ENCODE assay signal across 9 mouse cellular contexts in the genomic region with DNA sequence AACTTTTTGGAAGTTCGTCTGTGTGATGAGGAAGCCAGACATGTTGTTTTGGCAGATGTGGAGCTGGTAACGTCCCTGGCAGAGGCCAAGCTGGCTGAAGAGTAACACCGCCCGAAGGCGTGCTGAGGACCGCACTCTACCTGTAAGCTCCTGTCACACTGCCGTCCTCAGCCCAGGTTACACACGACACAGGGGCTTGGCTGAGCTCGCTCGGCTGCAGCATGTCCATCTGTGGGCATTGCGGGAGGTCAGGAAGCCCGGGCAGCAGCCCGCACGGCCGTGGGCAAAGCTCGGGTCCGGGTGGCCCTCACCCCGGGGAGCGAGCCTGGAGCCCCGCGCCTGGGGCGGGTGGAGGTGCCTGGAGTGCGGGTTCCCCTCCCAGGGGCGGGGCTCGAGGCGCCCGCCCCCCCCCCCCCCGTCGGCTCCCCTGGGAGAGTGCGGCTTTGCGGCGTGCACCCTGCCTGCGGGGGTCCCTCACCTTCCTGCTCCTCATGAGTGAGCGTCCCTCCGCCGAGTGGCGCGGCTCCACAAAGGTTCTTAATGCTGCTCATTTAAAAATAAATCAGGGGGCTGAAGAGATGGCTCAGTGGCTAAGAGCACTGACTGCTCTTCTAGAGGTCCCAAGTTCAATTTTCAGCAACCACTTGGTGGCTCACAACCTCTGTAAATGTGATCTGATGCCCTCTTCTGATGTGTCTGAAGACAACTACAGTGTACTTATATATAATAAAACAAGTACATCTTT. TPM values are rescaled to one million over a fixed set of nuclear protein-coding genes. Genes with fewer than 3 reads are reported as not detected.
DNase-seq lines count a peak whose midpoint lies in the region; ATAC-seq and TF ChIP-seq lines count a peak whose summit lies in the region.
"Had no signal": no experiment of that assay in that cellular context is flagged by ENCODE, and none has a peak within 500 bp of the region (broad histone marks: within the 10 kb centered on the region; RNA-seq: fewer than 3 reads in every experiment).

No protein-coding gene starts in this region.

- H3K9ac ChIP-seq in embryonic facial prominence, embryonic 13.5 days, result peak overlapping the region; percentile 66
- peak overlapping the region; percentile 46; the same call in 1 of the 2 replicates for H3K9ac ChIP-seq in lung, embryonic 14.5 days

- ATAC-seq in erythroblast, adult 5-6 weeks (replicated peaks; ENCODE audit: low FRiP score, poor library complexity, severe bottlenecking), result no peak
- ATAC-seq in CD4-positive, CD25-positive, alpha-beta regulatory T cell, adult 4 months, result peak; percentile 19
- ATAC-seq in embryonic facial prominence, embryonic 13.5 days (ENCODE audit: insufficient number of reproducible peaks, insufficient read depth, low FRiP score, low TSS enrichment, low read depth), result no peak
- ATAC-seq in lung, embryonic 14.5 days (ENCODE audit: insufficient read depth), result peak; percentile 42; the same call in 1 of the 2 replicates

- H3K9me3 ChIP-seq in erythroblast, embryonic 14.5 days (ENCODE audit: control insufficient read depth, low read length), result no peaks in the 10 kb centered on the region
- no peaks in the 10 kb centered on the region for H3K9me3 ChIP-seq in embryonic facial prominence, embryonic 13.5 days
- no peaks in the 10 kb centered on the region for H3K9me3 ChIP-seq in lung, embryonic 14.5 days (ENCODE audit: low read depth, low read length)
- H3K9me3 ChIP-seq: G1E had no signal

- H3K4me1 ChIP-seq in erythroblast, embryonic 14.5 days (ENCODE audit: control insufficient read depth), result peaks cover 17% of the 10 kb centered on the region
- H3K4me1 ChIP-seq in embryonic facial prominence, embryonic 13.5 days, result peaks cover 11% of the 10 kb centered on the region
- H3K4me1 ChIP-seq in lung, embryonic 14.5 days (ENCODE audit: insufficient read depth), result no peaks in the 10 kb centered on the region

- no peaks in the 10 kb centered on the region for H3K36me3 ChIP-seq in erythroblast, embryonic 14.5 days (ENCODE audit: control insufficient read depth)
- no peaks in the 10 kb centered on the region for H3K36me3 ChIP-seq in embryonic facial prominence, embryonic 13.5 days
- H3K36me3 ChIP-seq in lung, embryonic 14.5 days (ENCODE audit: insufficient read depth), result no peaks in the 10 kb centered on the region
- H3K36me3 ChIP-seq in splenic B cell, adult 2 months (ENCODE audit: control insufficient read depth, insufficient read depth, low read length, poor library complexity, severe bottlenecking), result no peaks in the 10 kb centered on the region
- H3K36me3 ChIP-seq: G1E had no signal

- TF ChIP-seq CTCF in lung, embryonic 14.5 days (IDR thresholded peaks at IDR 0.05; ENCODE audit: low read depth), result no peak

- WGBS in embryonic facial prominence, embryonic 13.5 days, result 1% methylated on average over 35 of the region's 38 CpGs
- WGBS in lung, embryonic 14.5 days, result 1% methylated on average over 30 of the region's 38 CpGs

- peak; percentile 64 for DNase-seq in induced T-regulatory cell, adult 2 months (ENCODE audit: low read depth)
- no peak for DNase-seq in lung, embryonic 14.5 days
- DNase-seq in splenic B cell, adult 2 months (ENCODE audit: low read depth, low spot score), result peak; percentile 61
- DNase-seq in right cerebral cortex, postnatal 25 days, result no peak

- H3K4me2 ChIP-seq in embryonic facial prominence, embryonic 13.5 days, result peak overlapping the region; percentile 77
- H3K4me2 ChIP-seq in lung, embryonic 14.5 days, result peak overlapping the region; percentile 77

- H3K27ac ChIP-seq in embryonic facial prominence, embryonic 13.5 days, result no peak overlapping the region
- no peak overlapping the region for H3K27ac ChIP-seq in lung, embryonic 14.5 days (ENCODE audit: low read depth)

- peaks cover 29% of the 10 kb centered on the region for H3K27me3 ChIP-seq in erythroblast, embryonic 14.5 days (ENCODE audit: control insufficient read depth)
- H3K27me3 ChIP-seq in embryonic facial prominence, embryonic 13.5 days, result peaks cover 30% of the 10 kb centered on the region
- H3K27me3 ChIP-seq in lung, embryonic 14.5 days (ENCODE audit: insufficient read depth, low read length), result peaks cover 12% of the 10 kb centered on the region
- H3K27me3 ChIP-seq in splenic B cell, adult 2 months (ENCODE audit: control insufficient read depth, insufficient read depth, low read length, poor library complexity, severe bottlenecking), result no peaks in the 10 kb centered on the region

- H3K4me3 ChIP-seq in erythroblast, embryonic 14.5 days (replicated peaks), result peak overlapping the region; percentile 17
- H3K4me3 ChIP-seq in embryonic facial prominence, embryonic 13.5 days, result peak overlapping the region; percentile 45
- H3K4me3 ChIP-seq in lung, embryonic 14.5 days (ENCODE audit: low read depth, low read length), result peak overlapping the region; percentile 38

RNA-seq across cellular contexts. Expression of a gene that starts 4.9 kb away (rescaled TPM):
- polyA plus RNA-seq in erythroblast, embryonic 14.5 days (2012), result not detected in 2 replicates
- not detected in 2 replicates for total RNA-seq in erythroblast, adult 5-6 weeks (2015; ENCODE audit: low replicate concordance)
- total RNA-seq in erythroblast, adult 5-6 weeks (2017; ENCODE audit: low replicate concordance), result not detected in 2 replicates
- under 1 TPM; 0.38 to 0.71 TPM for polyA plus RNA-seq in CD4-positive, CD25-positive, alpha-beta regulatory T cell, adult 4 months (2017; shearing (Covaris generic))
- 0.29 TPM in 1 of 2 replicates, not detected in the other for polyA plus RNA-seq in embryonic facial prominence, embryonic 13.5 days (2015; fragmentation: Nextera tagmentation; extraction: Ambion mirVana)
- polyA plus RNA-seq in lung, embryonic 14.5 days (2014; fragmentation: Nextera tagmentation; extraction: Ambion mirVana), result not detected in 2 replicates

RNA-seq across cellular contexts. Expression of a gene that starts 6.2 kb away (rescaled TPM):
- 0.36 and 0.37 TPM in 2 replicates for polyA plus RNA-seq in erythroblast, embryonic 14.5 days (2012)
- total RNA-seq in erythroblast, adult 5-6 weeks (2015; ENCODE audit: low replicate concordance), result 17.8 and 22.3 TPM in 2 replicates
- total RNA-seq in erythroblast, adult 5-6 weeks (2017; ENCODE audit: low replicate concordance), result 24.5 and 26.5 TPM in 2 replicates
- 10 to 100 TPM; 89.2 to 97.8 TPM for polyA plus RNA-seq in CD4-positive, CD25-positive, alpha-beta regulatory T cell, adult 4 months (2017; shearing (Covaris generic))
- polyA plus RNA-seq in embryonic facial prominence, embryonic 13.5 days (2015; fragmentation: Nextera tagmentation; extraction: Ambion mirVana), result 100.0 and 104 TPM in 2 replicates
- polyA plus RNA-seq in lung, embryonic 14.5 days (2014; fragmentation: Nextera tagmentation; extraction: Ambion mirVana), result 82.3 and 86.8 TPM in 2 replicates

Comparison
In these comparisons a context has a peak if more than half of its experiments do, and no peak if none do; other contexts are left out.
1. ATAC-seq: peak in CD4-positive, CD25-positive, alpha-beta regulatory T cell, adult 4 months (single experiment) and lung, embryonic 14.5 days (single experiment); none in erythroblast, adult 5-6 weeks (single experiment) and embryonic facial prominence, embryonic 13.5 days (single experiment).
2. DNase-seq: peak in induced T-regulatory cell, adult 2 months (single experiment) and splenic B cell, adult 2 months (single experiment); none in lung, embryonic 14.5 days (single experiment) and right cerebral cortex, postnatal 25 days (single experiment).
3. RNA of a gene that starts 6.2 kb away (polyA plus RNA-seq): 100.0 to 104 TPM in embryonic facial prominence, embryonic 13.5 days, 89.2 to 97.8 TPM in CD4-positive, CD25-positive, alpha-beta regulatory T cell, adult 4 months and 82.3 to 86.8 TPM in lung, embryonic 14.5 days; 0.36 to 0.37 TPM in erythroblast, embryonic 14.5 days; every median in the first group is over 10 times any median in the second.
4. Peak in every context shown above with its lines, with median percentiles within 50 percentile points of each other: H3K4me3 ChIP-seq.